Mouse (Mus musculus): ENCODE results near the gene Atp11b. TPM values are rescaled to one million over a fixed set of nuclear protein-coding genes. Genes with fewer than 3 reads are reported as not detected.
A peak's percentile ranks its signal among the peaks of the same experiment; 100 is the strongest.

The Atp11b gene
- 13.1 and 16.2 TPM in 2 replicates for polyA plus RNA-seq (2012; rRNA removed)

GRCm38 (mm10) chr3:35753825-35754767 lies at the start of gene Atp11b:
Gene Atp11b (plus strand): TSS chr3:35754106.
- 1% methylated on average over 79 of the region's 114 CpGs for WGBS

GRCm38 (mm10) chr3:35704328-35704613 lies 49.6 kb upstream of the Atp11b start:
- DNase-seq (ENCODE audit: low read depth in 1 of 2, low spot score in 2 of 2) = no peak
- no peaks in the 10 kb centered on the region for H3K27me3 ChIP-seq (ENCODE audit: control insufficient read depth, insufficient read depth, low read length)
- TF ChIP-seq CTCF (IDR thresholded peaks at IDR 0.05; ENCODE audit: extremely low read depth, insufficient read depth, insufficient read length, insufficient replicate concordance) (no peak), POLR2A (IDR thresholded peaks at IDR 0.05; ENCODE audit: low read depth, low read length) (no peak)

More at GRCm38 (mm10) chr3:35753825-35754767, at the start of gene Atp11b:
- H3K27me3 ChIP-seq (ENCODE audit: control insufficient read depth, insufficient read depth, low read length) = no peaks in the 10 kb centered on the region
- peak within 1 kb of the TSS; percentile 98 for H3K27ac ChIP-seq (ENCODE audit: insufficient read depth, low read length)
- TF ChIP-seq CTCF (IDR thresholded peaks at IDR 0.05; ENCODE audit: extremely low read depth, insufficient read depth, insufficient read length, insufficient replicate concordance) (no peak), POLR2A (IDR thresholded peaks at IDR 0.05; ENCODE audit: low read depth, low read length) (peak; percentile 89)
- H3K4me3 ChIP-seq (ENCODE audit: extremely low read depth, insufficient read depth, insufficient read length) = peak within 1 kb of the TSS; percentile 99
- peaks cover 3% of the 10 kb centered on the region; the same call in 1 of the 2 replicates for H3K4me1 ChIP-seq (ENCODE audit: control insufficient read depth, insufficient read depth, insufficient read length)
- H3K36me3 ChIP-seq (ENCODE audit: control insufficient read depth, insufficient read depth, low read length) = no peaks in the 10 kb centered on the region
- DNase-seq (ENCODE audit: low read depth in 1 of 2, low spot score in 2 of 2) = peak; percentile 84 to 86

GRCm38 (mm10) chr3:35719531-35720205 lies 34.2 kb upstream of the Atp11b start:
- no peak overlapping the region for H3K27ac ChIP-seq (ENCODE audit: insufficient read depth, low read length)
- WGBS = 63% methylated on average over 8 of the region's 8 CpGs
- H3K27me3 ChIP-seq (ENCODE audit: control insufficient read depth, insufficient read depth, low read length) = no peaks in the 10 kb centered on the region
- no peak for DNase-seq (ENCODE audit: low read depth in 1 of 2, low spot score in 2 of 2)
- peaks cover 12% of the 10 kb centered on the region; the same call in 1 of the 2 replicates for H3K4me1 ChIP-seq (ENCODE audit: control insufficient read depth, insufficient read depth, insufficient read length)
- no peak overlapping the region for H3K4me3 ChIP-seq (ENCODE audit: extremely low read depth, insufficient read depth, insufficient read length)
- no peaks in the 10 kb centered on the region for H3K36me3 ChIP-seq (ENCODE audit: control insufficient read depth, insufficient read depth, low read length)
- TF ChIP-seq CTCF (IDR thresholded peaks at IDR 0.05; ENCODE audit: extremely low read depth, insufficient read depth, insufficient read length, insufficient replicate concordance) (no peak), POLR2A (IDR thresholded peaks at IDR 0.05; ENCODE audit: low read depth, low read length) (no peak)

More at GRCm38 (mm10) chr3:35704328-35704613, 49.6 kb upstream of the Atp11b start:
- whole genome bisulfite sequencing = 88% methylated on average over 4 of the region's 4 CpGs
- Histone ChIP-seq H3K4me3 (ENCODE audit: extremely low read depth, insufficient read depth, insufficient read length) (no peak overlapping the region), H3K27ac (ENCODE audit: insufficient read depth, low read length) (no peak overlapping the region), H3K36me3 (ENCODE audit: control insufficient read depth, insufficient read depth, low read length) (no peaks in the 10 kb centered on the region), H3K4me1 (ENCODE audit: control insufficient read depth, insufficient read depth, insufficient read length) (no peaks in the 10 kb centered on the region)

- TF ChIP-seq CTCF (IDR thresholded peaks at IDR 0.05; ENCODE audit: extremely low read depth, insufficient read depth, insufficient read length, insufficient replicate concordance) = no peak
- no peak for TF ChIP-seq POLR2A (IDR thresholded peaks at IDR 0.05; ENCODE audit: low read depth, low read length)
- WGBS = 20% methylated on average over 3 of the region's 3 CpGs
- no peaks in the 10 kb centered on the region for H3K36me3 ChIP-seq (ENCODE audit: control insufficient read depth, insufficient read depth, low read length)
- H3K27me3 ChIP-seq (ENCODE audit: control insufficient read depth, insufficient read depth, low read length) = no peaks in the 10 kb centered on the region
- peak; percentile 26 to 61 for DNase-seq (ENCODE audit: low read depth in 1 of 2, low spot score in 2 of 2)
- H3K4me3 ChIP-seq (ENCODE audit: extremely low read depth, insufficient read depth, insufficient read length) = no peak overlapping the region
- H3K27ac ChIP-seq (ENCODE audit: insufficient read depth, low read length) = peak overlapping the region; percentile 85
- H3K4me1 ChIP-seq (ENCODE audit: control insufficient read depth, insufficient read depth, insufficient read length) = peaks cover 12% of the 10 kb centered on the region; the same call in 1 of the 2 replicates
Observed at GRCm38 (mm10) chr3:35720801-35721200, 33.1 kb upstream of the Atp11b start.

- no peak for TF ChIP-seq CTCF (IDR thresholded peaks at IDR 0.05; ENCODE audit: extremely low read depth, insufficient read depth, insufficient read length, insufficient replicate concordance)
- no peak for TF ChIP-seq POLR2A (IDR thresholded peaks at IDR 0.05; ENCODE audit: low read depth, low read length)
- H3K27ac ChIP-seq (ENCODE audit: insufficient read depth, low read length) = peak overlapping the region; percentile 77
- H3K27me3 ChIP-seq (ENCODE audit: control insufficient read depth, insufficient read depth, low read length) = no peaks in the 10 kb centered on the region
- H3K36me3 ChIP-seq (ENCODE audit: control insufficient read depth, insufficient read depth, low read length) = no peaks in the 10 kb centered on the region
- H3K4me1 ChIP-seq (ENCODE audit: control insufficient read depth, insufficient read depth, insufficient read length) = peaks cover 12% of the 10 kb centered on the region; the same call in 1 of the 2 replicates
- 75% methylated on average over 4 of the region's 4 CpGs for WGBS
- H3K4me3 ChIP-seq (ENCODE audit: extremely low read depth, insufficient read depth, insufficient read length) = no peak overlapping the region
- peak in 1 of 2 experiments; percentile 32 for DNase-seq (ENCODE audit: low read depth in 1 of 2, low spot score in 2 of 2)
Observed at GRCm38 (mm10) chr3:35721818-35722446, 32.0 kb upstream of the Atp11b start.

- Histone ChIP-seq H3K27ac (ENCODE audit: insufficient read depth, low read length) (no peak overlapping the region), H3K36me3 (ENCODE audit: control insufficient read depth, insufficient read depth, low read length) (no peaks in the 10 kb centered on the region), H3K4me1 (ENCODE audit: control insufficient read depth, insufficient read depth, insufficient read length) (peaks cover 12% of the 10 kb centered on the region; the same call in 1 of the 2 replicates), H3K27me3 (ENCODE audit: control insufficient read depth, insufficient read depth, low read length) (no peaks in the 10 kb centered on the region), H3K4me3 (ENCODE audit: extremely low read depth, insufficient read depth, insufficient read length) (no peak overlapping the region)
- 94% methylated on average over 7 of the region's 7 CpGs for WGBS
- no peak for DNase-seq (ENCODE audit: low read depth in 1 of 2, low spot score in 2 of 2)
- TF ChIP-seq POLR2A (IDR thresholded peaks at IDR 0.05; ENCODE audit: low read depth, low read length) (no peak), CTCF (IDR thresholded peaks at IDR 0.05; ENCODE audit: extremely low read depth, insufficient read depth, insufficient read length, insufficient replicate concordance) (no peak)
Observed at GRCm38 (mm10) chr3:35722811-35723210, 31.1 kb upstream of the Atp11b start.

Measured in spleen, adult 2 months (tissue).